Comparison of ENCODE assay signal across 12 mouse cellular contexts in genomic region chr1:40128481-40128880, GRCm38 (mm10). TPM values are rescaled to one million over a fixed set of nuclear protein-coding genes. Genes with fewer than 3 reads are reported as not detected.
"Had no signal": no experiment of that assay in that cellular context is flagged by ENCODE, and none has a peak within 500 bp of the region (broad histone marks: within the 10 kb centered on the region; RNA-seq: fewer than 3 reads in every experiment).

No protein-coding gene starts in this region.

- H3K27me3 ChIP-seq: liver, embryonic 12.5 days; lung, embryonic 15.5 days; megakaryocyte, embryonic 14.5 days; midbrain, embryonic 12.5 days had no signal

- DNase-seq: kidney, postnatal 10 days; kidney, postnatal 4 days; lung, postnatal 14 days; right cerebral cortex, adult 18-20 months; thymus, postnatal 4 days had no signal

- ATAC-seq: liver, embryonic 12.5 days; midbrain, embryonic 16.5 days had no signal

RNA-seq across cellular contexts. Expression of gene Il1r2, which starts 54.6 kb away (rescaled TPM):
- total RNA-seq: layer of hippocampus, adult 2 months had no signal
- polyA plus RNA-seq: kidney, embryonic 14.5 days; midbrain, embryonic 12.5 days had no signal
